Mouse (Mus musculus) CD4-positive, CD25-positive, alpha-beta regulatory T cell, adult 4 months (primary cell): ENCODE measurements around the gene Il4ra. TPM values are rescaled to one million over a fixed set of nuclear protein-coding genes. Genes with fewer than 3 reads are reported as not detected.

Source experiments
- ATAC-seq: one replicate; pipeline ENCODE4 v1.8.0; 2017
- polyA plus RNA-seq, 2 experiments: library from polyadenylated mRNA; unstranded; fragments of 100-300 nt; shearing (Covaris generic); gene quantifications; one replicate each; pipeline ENCODE4 v1.2.1; 2017

Il4ra gene
- polyA plus RNA-seq, 2 experiments from 2014 or later = 102 to 165 TPM

- no peak for ATAC-seq
Observed at GRCm38 (mm10) chr7:125600612-125601279, 48.8 kb downstream of the Il4ra start.

GRCm38 (mm10) chr7:125601280-125601670 is 49.4 kb downstream of the Il4ra start:
- no peak for ATAC-seq

- ATAC-seq = no peak
Observed at GRCm38 (mm10) chr7:125601821-125602448, 50.0 kb downstream of the Il4ra start.

- ATAC-seq = peak; percentile 58
Observed at GRCm38 (mm10) chr7:125603185-125603631, 51.3 kb downstream of the Il4ra start, which contains the start of gene Il21r. TSS of gene Il21r (plus strand) at chr7:125603429.

GRCm38 (mm10) chr7:125604362-125605319 is 52.7 kb downstream of the Il4ra start:
- ATAC-seq = no peak

GRCm38 (mm10) chr7:125605725-125606139 is 53.8 kb downstream of the Il4ra start:
- peak; percentile 30 for ATAC-seq

GRCm38 (mm10) chr7:125606265-125607164 is 54.6 kb downstream of the Il4ra start:
- ATAC-seq = no peak

- ATAC-seq = peak; percentile 72
Observed at GRCm38 (mm10) chr7:125607384-125608182, 55.7 kb downstream of the Il4ra start.

GRCm38 (mm10) chr7:125608183-125608688 is 56.3 kb downstream of the Il4ra start:
- ATAC-seq = no peak

GRCm38 (mm10) chr7:125613579-125613978 is 61.7 kb downstream of the Il4ra start:
- no peak for ATAC-seq

GRCm38 (mm10) chr7:125615453-125615852 is 63.5 kb downstream of the Il4ra start:
- ATAC-seq = no peak

- ATAC-seq = no peak
Observed at GRCm38 (mm10) chr7:125618016-125618415, 66.1 kb downstream of the Il4ra start.

- ATAC-seq = peak; percentile 63
Observed at GRCm38 (mm10) chr7:125620077-125620476, 68.2 kb downstream of the Il4ra start.

- no peak for ATAC-seq
Observed at GRCm38 (mm10) chr7:125622741-125623685, 71.1 kb downstream of the Il4ra start.

- ATAC-seq = peak; percentile 72
Observed at GRCm38 (mm10) chr7:125625219-125625618, 73.3 kb downstream of the Il4ra start.

GRCm38 (mm10) chr7:125625829-125626228 is 73.9 kb downstream of the Il4ra start:
- ATAC-seq = no peak
